Mouse (Mus musculus) T-helper 1 cell (primary cell): ENCODE data around the gene Cdca3.
"Not testable (repeated sequence)": the region's sequence is repeated elsewhere in the genome, so short reads cannot be mapped to it uniquely, and the experiment has no call there.

Source experiments
- in situ Hi-C: fragments of 300-600 bp; cut with MboI, MseI; formaldehyde crosslinking; loops from one replicate; pipeline ENCODE4 v1.15.1; 2025; ENCODE audit warnings: high pct_unique_total_duplicates

Gene Cdca3

GRCm38 (mm10) chr6:124809052-124809774 is 20.1 kb upstream of the Cdca3 start:
- in situ Hi-C loops: no loop called here

- in situ Hi-C loops: no loop called here
These were observed 19.4 kb upstream of the Cdca3 start for GRCm38 (mm10) chr6:124809775-124810538.

- in situ Hi-C loops: not testable (repeated sequence)
These were observed 18.6 kb upstream of the Cdca3 start for GRCm38 (mm10) chr6:124810566-124811402.

GRCm38 (mm10) chr6:124811403-124811665 is 18.0 kb upstream of the Cdca3 start:
- in situ Hi-C loops: no loop called here

- in situ Hi-C loops: no loop called here
These were observed 17.4 kb upstream of the Cdca3 start for GRCm38 (mm10) chr6:124811701-124812560.

GRCm38 (mm10) chr6:124812848-124813247 is 16.5 kb upstream of the Cdca3 start:
- in situ Hi-C loops: no loop called here

- in situ Hi-C loops: no loop called here
These were observed 15.9 kb upstream of the Cdca3 start for GRCm38 (mm10) chr6:124813496-124813895.

- in situ Hi-C loops: no loop called here
These were observed 15.4 kb upstream of the Cdca3 start, which contains the start of gene Tpi1 for GRCm38 (mm10) chr6:124813933-124814332. Tpi1 (minus strand) TSS chr6:124814296.

- in situ Hi-C loops: no loop called here
These were observed 14.9 kb upstream of the Cdca3 start for GRCm38 (mm10) chr6:124814448-124814847.

GRCm38 (mm10) chr6:124814858-124815774 is 14.2 kb upstream of the Cdca3 start:
- in situ Hi-C loops: no loop called here

- in situ Hi-C loops: no loop called here
These were observed 12.7 kb upstream of the Cdca3 start for GRCm38 (mm10) chr6:124816611-124817010.

GRCm38 (mm10) chr6:124817125-124817524 is 12.2 kb upstream of the Cdca3 start:
- in situ Hi-C loops: no loop called here

GRCm38 (mm10) chr6:124817563-124817962 is 11.8 kb upstream of the Cdca3 start:
- in situ Hi-C loops: no loop called here

- in situ Hi-C loops: no loop called here
These were observed 11.4 kb upstream of the Cdca3 start for GRCm38 (mm10) chr6:124817971-124818370.

- in situ Hi-C loops: no loop called here
These were observed 8.5 kb upstream of the Cdca3 start for GRCm38 (mm10) chr6:124820891-124821290.

GRCm38 (mm10) chr6:124822049-124822448 is 7.3 kb upstream of the Cdca3 start:
- in situ Hi-C loops: no loop called here

GRCm38 (mm10) chr6:124828101-124828592 is 1.2 kb upstream of the Cdca3 start:
- in situ Hi-C loops: no loop called here

- in situ Hi-C loops: no loop called here
These were observed 703 bp downstream of the Cdca3 start for GRCm38 (mm10) chr6:124829799-124830700.

GRCm38 (mm10) chr6:124831199-124831598 is 1.9 kb downstream of the Cdca3 start:
- in situ Hi-C loops: not testable (repeated sequence)
